Mouse (Mus musculus): ENCODE data around the gene Polk.

Gene Polk

DNA sequence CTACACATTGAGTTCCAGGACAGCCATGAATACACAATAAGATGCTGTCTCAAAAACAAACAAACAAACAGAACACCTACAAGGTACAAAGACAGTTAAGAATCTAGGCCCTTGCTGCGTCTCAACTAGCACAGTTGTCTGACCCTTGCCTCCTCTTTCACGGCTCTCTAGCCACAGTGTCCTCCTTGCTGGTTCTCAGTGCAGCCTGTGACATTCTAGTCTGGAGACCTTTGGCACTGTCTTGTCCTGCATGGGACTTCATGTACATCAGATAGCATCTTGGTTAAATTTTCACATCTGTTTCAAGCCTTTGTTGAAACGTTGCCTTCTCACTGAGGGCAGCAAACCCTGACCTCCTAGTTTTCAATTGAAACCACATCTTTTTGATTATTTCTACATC, 13.6 kb downstream of the Polk start:
- no peak for DNase-seq

DNA sequence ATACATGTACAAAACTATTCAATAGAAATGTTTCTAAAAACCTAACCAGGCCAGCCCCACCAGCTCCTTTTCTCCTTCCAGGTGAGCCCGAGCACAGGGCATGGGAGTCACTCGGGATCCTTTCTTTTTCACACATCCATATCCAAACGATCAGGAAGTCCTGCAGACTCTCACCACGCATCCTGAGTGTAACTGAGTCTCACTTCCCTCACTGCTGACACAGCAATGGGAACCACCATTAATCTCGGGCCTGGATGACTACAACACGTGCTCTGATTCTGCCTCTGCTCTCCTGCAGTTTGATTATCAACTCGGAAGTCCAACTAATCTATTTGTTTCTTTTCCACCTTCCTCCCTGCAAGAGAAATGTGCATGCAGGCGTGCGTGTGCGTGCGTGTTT, 14.5 kb downstream of the Polk start:
- no peak for DNase-seq

DNA sequence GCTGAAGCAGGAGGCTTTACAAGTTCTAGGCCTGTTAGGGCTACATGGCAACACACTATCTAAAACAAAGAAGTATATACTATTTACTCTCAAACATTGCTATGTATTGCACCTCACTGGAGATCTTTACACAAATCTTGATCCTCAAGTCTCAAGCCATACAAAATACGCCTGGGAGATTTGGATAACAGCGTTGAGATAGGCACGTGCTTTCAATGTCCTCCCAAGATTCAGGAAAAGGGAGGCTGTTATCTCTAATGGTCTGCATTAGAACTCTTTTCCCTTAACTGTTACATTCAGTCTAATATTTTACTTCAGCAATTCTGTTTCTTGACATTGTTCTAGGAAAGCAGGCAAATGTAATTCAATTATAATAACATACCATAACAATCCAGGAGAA, 15.4 kb downstream of the Polk start:
- DNase-seq = no peak

DNA sequence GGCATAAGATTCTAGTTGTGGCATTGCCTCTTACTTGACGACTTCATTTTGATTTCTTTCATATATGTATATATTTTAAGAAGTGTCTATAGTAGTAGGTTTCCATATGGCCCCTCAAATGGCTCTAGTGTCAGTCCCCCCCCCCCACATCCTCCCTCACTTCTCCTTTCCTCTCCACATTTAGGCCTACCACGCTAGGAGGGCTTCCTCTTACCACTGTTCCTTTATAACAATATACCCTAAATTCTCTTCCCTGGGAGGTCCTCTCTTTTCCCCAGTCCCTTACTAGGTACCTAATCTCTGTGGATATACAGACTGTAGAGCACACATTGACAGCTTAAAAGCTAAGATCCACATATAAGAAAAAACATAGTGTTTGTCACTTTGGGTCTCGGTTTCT, 21.1 kb downstream of the Polk start:
- peak; percentile 8 for DNase-seq

DNA sequence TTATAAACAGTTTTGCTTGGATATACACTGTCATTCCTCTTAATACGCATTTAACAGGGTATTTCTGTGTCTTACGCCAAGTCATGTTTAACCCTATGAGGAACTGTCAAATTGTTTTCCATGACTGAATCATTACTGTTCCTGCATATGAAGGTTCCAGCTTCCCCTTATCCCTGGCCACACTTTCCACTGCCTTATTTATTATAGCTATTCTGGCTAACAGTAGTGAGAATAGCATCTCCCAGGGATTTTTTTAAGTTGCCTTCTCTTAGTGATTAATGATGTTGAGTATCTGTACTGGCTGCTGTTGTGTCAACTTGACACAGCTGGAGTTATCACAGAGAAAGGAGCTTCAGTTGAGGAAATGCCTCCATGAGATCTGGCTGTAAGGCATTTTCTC, 25.0 kb downstream of the Polk start:
- peak; percentile 23 for DNase-seq

DNA sequence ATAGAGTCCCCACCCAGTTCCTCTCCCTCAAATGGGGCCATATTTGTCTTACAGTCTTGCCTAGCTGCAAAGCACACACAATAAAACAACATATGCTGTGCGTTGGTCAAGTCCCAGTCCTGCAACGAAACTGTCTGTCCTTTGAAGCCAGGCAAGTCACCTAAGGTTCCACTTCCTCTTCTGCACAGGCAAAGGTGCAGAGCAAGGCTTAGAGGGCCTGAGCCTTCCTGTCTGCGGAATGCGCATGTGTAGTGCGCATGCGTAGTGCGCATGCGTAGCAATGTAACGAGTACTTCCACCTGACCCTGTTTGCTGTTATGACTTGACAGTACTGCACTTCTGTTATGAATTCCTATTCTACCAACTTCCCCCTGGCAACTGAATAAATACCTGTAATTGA, 26.1 kb downstream of the Polk start:
- peak; percentile 51 for DNase-seq

DNA sequence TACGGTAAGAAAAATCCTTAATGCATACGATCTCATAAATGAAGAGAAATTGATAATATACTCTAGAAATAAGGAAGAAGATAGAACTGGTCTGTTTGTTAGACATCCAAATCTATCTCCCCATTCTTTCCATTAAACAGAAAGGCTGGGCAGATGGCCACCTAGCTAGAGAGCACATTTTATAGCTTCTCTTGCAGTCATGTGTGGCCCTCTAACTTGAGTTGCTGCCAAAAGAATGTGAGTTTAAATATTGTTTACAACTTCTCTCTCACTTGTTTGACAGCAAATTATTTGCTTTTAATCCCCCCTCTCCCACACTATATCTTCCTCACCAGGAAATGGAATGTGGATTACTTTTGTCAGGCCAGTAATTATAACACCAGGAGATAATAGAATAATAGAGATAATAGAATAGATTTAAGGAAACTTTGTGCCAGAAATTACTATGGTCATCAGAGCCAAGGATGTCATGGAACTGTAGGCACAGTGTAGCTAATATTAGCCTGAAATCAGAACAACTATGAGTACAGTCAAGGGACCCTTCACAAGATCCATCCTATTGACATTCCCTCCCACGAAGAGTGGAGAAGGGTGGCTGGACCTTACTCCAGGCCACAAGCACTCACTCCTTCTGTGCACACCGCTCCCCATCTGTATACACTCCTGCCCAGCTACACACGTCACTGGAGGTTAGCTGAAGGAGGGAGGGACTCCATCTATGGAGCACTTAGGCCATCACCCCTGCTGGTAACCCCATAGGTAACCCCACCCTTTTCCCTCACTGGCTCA, 28.0 kb downstream of the Polk start:
- DNase-seq = peak; percentile 81

DNA sequence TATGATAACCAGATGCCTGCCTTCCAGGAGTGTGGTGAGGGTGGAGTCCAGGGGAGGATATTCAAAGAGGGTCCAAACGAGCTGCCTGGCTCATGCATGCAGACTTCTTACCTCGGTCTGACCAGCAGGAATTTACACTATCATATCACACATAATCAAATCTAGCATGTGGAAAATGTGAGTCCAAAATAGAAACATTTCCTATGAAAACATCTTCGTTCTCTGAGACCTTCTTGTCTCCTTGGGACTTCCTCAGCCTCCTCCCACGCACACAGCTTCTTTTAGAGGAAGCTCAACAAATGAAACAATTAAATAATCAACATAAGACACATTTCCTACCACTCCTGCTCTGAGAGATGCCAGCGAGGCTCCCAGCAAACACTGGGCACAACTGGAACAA, 30.5 kb downstream of the Polk start:
- peak; percentile 93 for DNase-seq

DNA sequence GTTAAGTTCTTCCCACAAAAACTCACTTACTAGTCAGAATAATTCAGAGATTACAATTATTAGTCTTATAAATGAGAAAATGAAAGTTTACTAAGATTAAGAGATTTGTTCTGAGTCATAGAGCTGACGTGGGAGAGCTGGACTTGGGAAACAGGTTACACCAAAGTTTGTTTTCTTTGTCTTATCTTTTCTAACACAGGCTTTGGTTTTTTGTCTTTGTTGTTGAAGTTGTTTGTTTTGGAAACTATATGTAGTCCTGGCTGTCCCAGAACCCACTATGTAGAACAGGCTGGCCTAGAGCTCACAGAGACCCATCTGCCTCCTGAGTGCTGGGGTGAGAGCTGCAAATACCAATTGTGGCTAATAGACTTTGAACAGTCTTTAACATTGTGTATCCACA, 31.1 kb downstream of the Polk start:
- peak; percentile 79 for DNase-seq

DNA sequence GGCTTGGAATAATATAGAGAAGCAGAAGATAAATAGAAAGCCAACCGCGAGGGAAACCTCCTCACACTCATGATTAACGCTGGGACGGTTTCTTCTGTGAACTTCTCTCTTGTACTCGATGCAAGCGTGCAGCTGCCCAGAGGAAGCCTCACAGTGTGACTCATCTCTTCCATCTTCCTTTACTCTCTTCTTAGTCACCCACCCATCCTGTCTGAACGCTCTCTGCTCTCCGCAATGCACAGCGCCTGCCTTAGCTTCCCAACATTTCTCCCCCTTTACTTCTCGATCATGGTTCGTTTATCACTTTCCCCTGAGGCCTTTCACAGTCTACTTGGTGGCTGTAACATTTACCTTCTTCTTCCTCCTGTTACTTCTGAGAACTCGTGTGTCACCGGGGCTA, 31.7 kb downstream of the Polk start:
- DNase-seq = peak; percentile 97

DNA sequence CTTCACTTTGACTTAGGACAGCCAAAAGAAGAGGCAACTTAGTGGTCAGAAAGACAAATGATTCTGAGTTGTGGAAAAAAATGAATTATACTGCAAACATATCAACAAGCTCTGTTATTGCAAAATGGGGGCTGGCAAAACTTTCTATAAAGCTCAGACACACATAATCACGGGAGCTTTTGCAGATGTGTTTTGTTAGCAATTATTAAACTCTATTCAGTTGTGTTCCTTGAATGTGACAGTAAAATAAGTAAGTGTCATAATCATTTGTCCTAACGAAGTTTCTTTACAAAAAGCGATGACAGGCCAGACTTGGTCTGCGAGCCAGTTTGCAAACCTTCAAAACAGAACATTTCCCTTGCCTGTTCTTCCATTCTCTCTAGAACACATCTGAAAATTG, 34.8 kb downstream of the Polk start:
- DNase-seq = no peak

DNA sequence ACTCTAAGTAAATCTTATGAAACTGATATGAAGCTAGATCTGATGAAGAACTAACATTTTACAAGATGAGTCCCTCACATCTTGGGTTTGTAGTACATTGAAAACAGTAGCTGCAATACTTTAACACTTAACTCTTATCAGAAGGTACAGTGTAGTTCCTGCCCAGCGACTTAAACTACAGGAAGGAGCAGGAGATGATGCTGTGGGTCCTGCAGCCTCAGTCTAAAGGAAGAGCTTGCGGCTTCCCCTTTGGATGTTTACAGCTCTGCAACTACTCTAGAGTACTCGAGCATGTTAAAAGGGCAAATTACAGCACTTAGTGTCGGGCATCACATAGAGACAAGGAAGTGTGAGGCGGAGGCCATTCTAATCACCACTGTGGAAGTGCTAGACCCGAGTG, 36.1 kb downstream of the Polk start:
- DNase-seq = no peak

DNA sequence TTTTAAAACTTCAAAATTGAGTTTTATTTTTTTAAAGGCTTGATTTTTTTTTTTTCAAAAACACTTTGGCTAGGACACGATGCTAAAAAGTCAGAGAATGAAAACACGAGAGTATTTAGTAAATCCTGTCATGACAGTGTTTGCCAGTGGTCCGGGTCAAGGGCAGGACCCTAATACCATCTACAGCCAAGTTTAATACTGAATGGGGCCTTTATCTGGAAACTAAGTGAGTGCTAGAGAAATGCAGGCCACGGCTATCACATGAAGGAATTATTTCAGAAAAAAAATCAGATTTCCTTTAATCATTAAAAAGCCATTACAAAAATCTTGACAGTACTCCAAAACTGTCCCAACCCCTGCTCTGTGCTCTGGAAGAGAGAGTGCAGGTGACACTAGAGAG, 36.7 kb downstream of the Polk start:
- no peak for DNase-seq

DNA sequence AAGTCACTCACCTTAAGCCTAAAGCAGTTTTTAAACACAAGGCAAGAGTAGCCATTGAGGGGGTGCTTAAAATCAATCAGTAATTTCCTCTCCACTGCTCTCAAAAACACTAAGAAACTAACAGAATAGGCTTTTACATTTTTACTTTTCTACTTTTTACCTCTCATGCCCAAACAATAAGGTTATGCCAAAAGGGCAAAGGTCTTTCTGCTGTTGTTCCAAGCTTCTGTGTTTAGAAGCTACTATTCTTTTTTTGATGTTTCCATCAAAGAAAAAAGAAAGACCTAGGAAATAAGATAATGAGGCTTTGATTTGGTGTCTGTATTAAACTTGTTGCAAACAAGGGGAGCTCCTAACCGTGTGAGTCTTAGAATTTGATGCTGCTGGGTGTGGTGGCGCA, 42.5 kb downstream of the Polk start:
- DNase-seq = no peak

DNA sequence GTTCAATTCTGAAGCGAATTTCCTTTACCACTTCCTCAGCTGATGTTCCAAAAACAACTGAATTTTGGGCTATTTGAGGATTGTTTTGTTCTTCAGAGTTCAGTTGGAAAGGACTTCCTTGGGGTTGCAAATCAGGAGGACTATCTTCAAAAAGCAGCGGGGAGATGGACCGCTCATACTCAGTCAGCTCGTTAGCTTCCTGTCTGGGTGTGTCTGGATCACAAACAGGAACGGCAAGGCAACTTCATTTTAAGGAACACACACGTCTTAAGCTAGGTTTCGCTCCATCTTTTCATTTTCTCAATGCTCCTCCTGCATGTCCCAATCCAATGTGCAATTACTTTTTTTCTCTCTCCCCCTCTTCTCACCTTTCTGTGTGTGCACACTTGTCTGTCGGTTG, 45.7 kb downstream of the Polk start:
- peak; percentile 90 for DNase-seq

DNA sequence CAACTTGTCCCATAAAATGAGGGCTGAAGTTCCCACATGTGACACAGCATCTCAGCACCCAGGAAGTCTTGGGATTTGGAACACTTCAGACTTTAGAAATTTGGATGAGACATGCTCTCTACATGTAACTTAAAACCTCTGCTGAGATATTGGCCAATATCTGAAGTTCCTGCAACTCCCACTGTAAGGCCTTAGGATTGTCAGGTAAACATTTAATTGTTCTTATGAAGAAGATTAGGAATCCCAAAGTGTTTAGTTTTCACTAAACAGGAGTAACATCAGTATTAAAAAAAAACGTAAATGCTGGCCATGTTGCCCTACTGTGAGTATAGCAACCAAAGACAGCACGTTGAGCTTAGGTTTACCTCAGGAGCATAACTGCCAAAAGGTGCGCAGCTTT, 51.9 kb downstream of the Polk start, which contains the start of gene Gm17622:
Gene Gm17622, plus strand, starts transcription at position 301 of the 400 bp plus-strand sequence.
- DNase-seq = no peak

DNA sequence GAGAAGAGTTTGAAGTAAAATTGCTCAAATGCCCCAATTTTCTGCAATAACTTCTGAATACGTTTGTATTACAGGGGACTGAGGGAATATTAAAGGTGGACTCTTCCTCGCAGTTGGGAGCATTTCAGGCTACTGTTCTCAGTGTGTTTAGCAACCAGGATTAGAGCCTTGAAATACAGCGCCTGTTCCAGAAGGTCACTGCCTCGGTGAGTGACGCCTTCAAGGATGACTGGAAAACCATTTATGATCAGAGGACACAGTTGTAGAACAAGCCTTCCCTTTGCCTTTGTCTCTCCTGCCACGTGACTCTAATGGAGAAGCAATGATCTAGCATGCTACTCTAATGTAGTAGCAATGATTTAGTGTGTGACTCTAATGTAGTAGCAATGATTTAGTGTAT, 54.4 kb downstream of the Polk start:
- no peak for DNase-seq

DNA sequence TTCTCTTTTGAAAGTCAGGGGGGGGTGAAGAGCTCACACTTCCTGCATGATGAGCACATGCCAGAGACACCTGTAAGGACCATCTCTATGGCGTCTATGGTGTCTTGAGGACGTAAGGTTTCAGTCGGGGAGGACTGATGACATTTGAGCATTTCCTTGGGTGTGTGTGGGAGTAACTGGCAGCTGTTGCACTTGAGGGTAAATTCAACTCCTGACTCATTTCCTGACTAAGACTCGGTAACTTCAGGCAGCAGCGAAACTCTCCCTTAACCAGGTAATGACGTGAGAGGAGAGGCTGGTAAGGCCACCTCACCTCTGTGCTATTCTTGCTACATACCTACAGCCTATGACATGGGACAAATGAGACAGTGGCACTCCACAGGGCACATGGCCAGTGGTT, 55.1 kb downstream of the Polk start:
- no peak for DNase-seq

DNA sequence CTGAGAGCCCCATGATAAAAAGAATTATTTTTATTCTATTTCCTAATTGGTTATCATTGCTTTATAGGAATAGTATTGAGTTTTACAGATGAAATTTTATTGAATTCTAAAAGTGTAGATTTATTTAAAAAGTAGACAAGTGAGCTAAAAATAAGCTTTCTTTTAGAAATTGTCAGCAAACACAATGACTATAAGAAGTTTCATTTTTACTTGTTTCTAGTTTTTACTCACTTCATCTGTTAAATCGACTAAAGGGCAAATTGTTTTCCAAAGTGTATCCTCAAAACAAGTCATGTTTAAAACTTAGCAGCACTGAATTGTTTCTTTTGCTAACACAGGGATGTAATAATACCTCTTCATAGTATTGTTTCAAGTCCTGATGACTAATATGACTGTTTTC, 63.4 kb downstream of the Polk start:
- DNase-seq = no peak

DNA sequence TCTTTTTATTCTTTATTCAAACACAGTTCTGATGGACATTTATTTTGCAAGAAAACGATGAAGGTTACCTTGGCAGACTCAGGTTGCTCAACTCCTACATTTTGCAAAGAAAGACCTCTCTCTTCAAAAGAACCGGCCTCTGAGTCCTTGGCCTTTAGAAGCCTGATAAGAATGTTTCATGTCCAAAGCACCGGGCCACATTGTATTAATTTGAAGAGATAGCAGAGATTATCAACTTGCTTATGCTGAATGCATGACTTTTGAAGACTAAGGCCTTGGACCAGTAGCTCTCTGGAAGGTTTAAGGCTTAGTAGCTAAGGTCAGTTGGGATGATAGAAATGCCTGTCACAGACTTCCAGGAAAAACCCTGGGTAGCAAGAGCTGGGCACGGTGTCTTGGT, 65.2 kb downstream of the Polk start:
- no peak for DNase-seq

DNA sequence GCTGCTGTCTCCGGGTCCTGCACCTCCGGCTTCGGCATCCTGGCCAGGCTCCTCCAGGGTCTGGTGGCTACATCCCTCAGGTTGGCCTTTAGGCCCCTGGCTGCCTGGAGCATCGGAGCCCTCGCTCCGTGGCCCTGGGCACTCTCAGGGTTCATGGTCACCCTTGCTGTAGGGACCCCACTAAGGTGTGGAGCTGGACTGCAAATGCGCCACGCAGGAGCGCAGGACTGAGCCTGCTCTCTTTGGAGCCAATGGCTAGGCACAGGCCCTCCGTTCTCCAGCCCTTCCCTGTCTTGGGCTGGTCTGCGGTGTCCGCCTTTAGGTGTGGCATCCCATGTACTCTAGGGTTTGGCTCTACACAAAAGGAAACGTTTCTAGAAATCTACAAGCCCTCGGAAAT, 71.4 kb downstream of the Polk start, which contains the start of gene Ankdd1b:
Gene Ankdd1b, minus strand, starts transcription at position 242 of the 400 bp plus-strand sequence.
- peak; percentile 84 for DNase-seq

DNA sequence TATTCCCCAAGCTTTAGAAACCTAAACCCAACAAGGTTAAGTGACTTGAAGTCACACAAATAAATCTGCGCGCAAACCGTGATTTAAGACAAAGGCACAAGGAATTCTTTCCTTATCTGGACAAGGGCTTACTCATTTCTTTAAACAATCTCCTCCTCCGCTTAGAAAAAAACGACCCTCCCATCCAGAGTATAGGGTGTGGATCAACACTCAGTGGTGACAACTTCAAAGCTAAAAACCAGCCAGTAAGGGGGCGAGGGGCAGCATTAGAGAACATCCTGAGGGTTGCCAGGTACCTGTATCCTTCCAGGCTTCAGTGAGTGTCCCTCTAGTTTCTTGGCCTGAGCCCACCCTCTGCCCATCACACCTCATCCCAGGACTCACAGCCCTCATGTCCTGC, 71.8 kb downstream of the Polk start:
- DNase-seq = no peak

DNA sequence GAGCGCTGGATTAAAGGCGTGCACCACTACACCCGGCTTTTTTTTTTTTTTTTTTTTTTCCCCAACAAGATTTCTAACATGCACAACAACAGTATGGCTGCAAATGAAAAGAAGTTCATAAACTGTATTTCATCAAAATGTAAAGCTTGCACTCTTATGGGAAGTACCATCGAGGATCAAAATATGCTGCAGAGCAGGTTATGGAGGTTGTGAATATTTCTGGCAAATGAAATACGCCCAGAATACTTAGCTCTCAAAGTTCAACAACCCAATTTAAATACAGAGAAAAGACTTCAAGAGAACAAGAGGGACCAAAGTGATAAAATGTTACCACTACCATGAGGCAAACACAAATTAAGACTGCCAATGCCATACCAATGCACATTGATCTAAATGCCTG, 73.7 kb downstream of the Polk start:
- DNase-seq = no peak

DNA sequence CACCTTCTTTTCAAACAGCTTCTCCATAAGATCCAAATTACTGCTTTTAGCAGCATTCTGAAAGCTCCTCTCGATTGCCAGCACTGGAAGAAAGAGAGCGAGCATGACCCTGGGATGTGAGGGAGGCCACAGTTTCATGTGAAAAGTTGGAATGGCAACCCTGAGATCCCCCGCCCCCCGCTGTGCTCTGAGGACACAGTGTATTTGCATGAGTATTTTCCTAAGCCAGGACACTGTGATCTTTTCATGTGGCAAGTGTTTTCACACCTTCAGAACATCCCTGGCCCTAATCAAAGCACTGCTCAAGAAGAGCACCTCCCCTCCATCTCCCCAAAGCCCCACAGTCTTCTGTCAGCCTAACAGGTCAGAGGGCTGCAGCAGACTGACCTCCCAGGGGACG, 77.1 kb downstream of the Polk start:
- peak; percentile 36 for DNase-seq

DNA sequence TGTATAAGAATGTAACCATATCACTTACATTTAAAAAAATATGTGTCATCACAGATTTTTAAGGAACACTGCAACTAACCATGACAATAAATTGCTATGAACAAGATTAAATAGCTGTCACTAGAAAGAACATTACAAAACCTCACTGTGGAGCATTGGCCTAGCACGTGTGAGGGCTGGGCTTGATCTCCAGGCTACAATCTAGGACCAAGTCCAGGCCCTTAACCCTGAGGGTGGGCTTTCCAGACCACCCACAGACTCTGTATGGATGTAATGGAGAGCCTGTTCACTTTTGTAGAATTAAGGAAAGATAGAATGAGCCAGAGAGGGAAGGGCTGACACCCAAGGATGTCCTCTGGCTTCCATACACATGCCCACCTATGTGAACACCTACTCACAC, 79.7 kb downstream of the Polk start:
- peak; percentile 44 for DNase-seq

Measured in heart, adult 11 months (tissue).